Mouse (Mus musculus) fat pad, adult 2 months (tissue): ENCODE results near the gene Gtsf1l.
"Not testable (repeated sequence)": the region's sequence is repeated elsewhere in the genome, so short reads cannot be mapped to it uniquely, and the experiment has no call there.

Source experiments
- DNase-seq: peaks from one replicate; pipeline ENCODE4 v3.0.0-alpha.2; 2011; ENCODE audit warnings: low read depth, low spot score; ENCODE audit errors: extremely low read depth

Gene Gtsf1l

GRCm38 (mm10) chr2:163086561-163086960 lies 1.1 kb downstream of the Gtsf1l start:
- DNase-seq = no peak

- no peak for DNase-seq
Measured at GRCm38 (mm10) chr2:163085047-163085446, 2.6 kb downstream of the Gtsf1l start.

- no peak for DNase-seq
Measured at GRCm38 (mm10) chr2:163084519-163084918, 3.1 kb downstream of the Gtsf1l start.

GRCm38 (mm10) chr2:163082591-163082990 lies 5.1 kb downstream of the Gtsf1l start:
- no peak for DNase-seq

GRCm38 (mm10) chr2:163079041-163079440 lies 8.6 kb downstream of the Gtsf1l start:
- DNase-seq = no peak

- no peak for DNase-seq
Measured at GRCm38 (mm10) chr2:163075234-163075633, 12.4 kb downstream of the Gtsf1l start.

GRCm38 (mm10) chr2:163074808-163075207 lies 12.8 kb downstream of the Gtsf1l start:
- no peak for DNase-seq

GRCm38 (mm10) chr2:163074006-163074405 lies 13.6 kb downstream of the Gtsf1l start:
- DNase-seq = no peak

- DNase-seq = no peak
Measured at GRCm38 (mm10) chr2:163073023-163073757, 14.5 kb downstream of the Gtsf1l start.

GRCm38 (mm10) chr2:163071590-163071989 lies 16.1 kb downstream of the Gtsf1l start:
- no peak for DNase-seq

- DNase-seq = no peak
Measured at GRCm38 (mm10) chr2:163070213-163070612, 17.4 kb downstream of the Gtsf1l start.

GRCm38 (mm10) chr2:163067233-163067632 lies 20.4 kb downstream of the Gtsf1l start:
- DNase-seq = no peak

GRCm38 (mm10) chr2:163066326-163066725 lies 21.3 kb downstream of the Gtsf1l start:
- no peak for DNase-seq

- DNase-seq = no peak
Measured at GRCm38 (mm10) chr2:163062119-163062508, 25.5 kb downstream of the Gtsf1l start.

GRCm38 (mm10) chr2:163061203-163062118 lies 26.2 kb downstream of the Gtsf1l start:
- DNase-seq = no peak

GRCm38 (mm10) chr2:163060630-163061029 lies 27.0 kb downstream of the Gtsf1l start:
- DNase-seq = no peak

- not testable (repeated sequence) for DNase-seq
Measured at GRCm38 (mm10) chr2:163058981-163059380, 28.7 kb downstream of the Gtsf1l start.

GRCm38 (mm10) chr2:163056584-163056983 lies 31.1 kb downstream of the Gtsf1l start:
- DNase-seq = no peak

GRCm38 (mm10) chr2:163055715-163056114 lies 31.9 kb downstream of the Gtsf1l start:
- DNase-seq = no peak

GRCm38 (mm10) chr2:163054891-163055494 lies 32.7 kb downstream of the Gtsf1l start:
- no peak for DNase-seq

GRCm38 (mm10) chr2:163054335-163054840 lies 33.3 kb downstream of the Gtsf1l start, which contains the start of gene Mybl2:
Gene Mybl2 (plus strand): TSS chr2:163054687.
- peak; percentile 34 for DNase-seq
